Mouse (Mus musculus) retina, embryonic 14.5 days (tissue): ENCODE results near the gene Gtf2h3.
A peak's percentile ranks its signal among the peaks of the same experiment; 100 is the strongest.
"Not testable (repeated sequence)": the region's sequence is repeated elsewhere in the genome, so short reads cannot be mapped to it uniquely, and the experiment has no call there.

ENCODE experiments used
- DNase-seq: peaks from one replicate; pipeline ENCODE4 v3.0.0-alpha.2; 2015; ENCODE audit warnings: low spot score

The Gtf2h3 gene

DNA sequence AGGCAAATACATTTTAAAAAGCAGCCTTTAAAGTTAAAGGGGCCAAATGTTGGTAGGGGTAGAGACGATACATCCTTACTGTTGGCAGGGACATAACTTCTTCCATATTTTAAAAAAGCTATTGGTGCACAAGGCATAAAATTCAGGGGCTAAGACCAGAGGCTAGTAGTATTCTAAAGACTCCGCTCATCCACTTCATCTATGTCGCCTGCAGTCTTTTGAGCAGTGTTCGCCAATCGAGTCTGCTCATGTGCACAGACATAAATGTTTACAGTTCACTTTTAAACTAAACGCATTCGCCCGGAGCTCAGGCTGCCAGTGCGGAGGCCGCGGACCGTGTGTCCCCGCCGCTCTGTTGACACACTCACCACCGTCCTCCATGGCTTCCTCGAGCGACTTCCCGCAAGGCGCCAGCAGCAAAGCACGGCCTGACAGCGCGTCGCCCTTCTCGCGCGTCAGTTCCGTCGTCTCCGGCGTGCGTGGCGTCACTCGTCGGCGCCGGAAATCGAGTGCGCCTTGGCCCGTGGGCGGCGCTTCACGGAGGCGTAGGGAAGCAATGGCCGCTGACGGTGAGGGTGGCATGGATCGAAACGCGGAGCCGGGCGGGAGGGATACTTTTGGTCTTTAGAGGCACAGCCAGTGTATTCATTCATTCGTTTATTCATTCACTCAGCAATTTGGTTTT is at the start of gene Gtf2h3, which contains the start of gene Eif2b1:
TSS of gene Gtf2h3 (plus strand) at position 508 of the 685 bp plus-strand sequence.
TSS of gene Eif2b1 (minus strand) at position 499 of the 685 bp plus-strand sequence.
- peak; percentile 95 for DNase-seq

DNA sequence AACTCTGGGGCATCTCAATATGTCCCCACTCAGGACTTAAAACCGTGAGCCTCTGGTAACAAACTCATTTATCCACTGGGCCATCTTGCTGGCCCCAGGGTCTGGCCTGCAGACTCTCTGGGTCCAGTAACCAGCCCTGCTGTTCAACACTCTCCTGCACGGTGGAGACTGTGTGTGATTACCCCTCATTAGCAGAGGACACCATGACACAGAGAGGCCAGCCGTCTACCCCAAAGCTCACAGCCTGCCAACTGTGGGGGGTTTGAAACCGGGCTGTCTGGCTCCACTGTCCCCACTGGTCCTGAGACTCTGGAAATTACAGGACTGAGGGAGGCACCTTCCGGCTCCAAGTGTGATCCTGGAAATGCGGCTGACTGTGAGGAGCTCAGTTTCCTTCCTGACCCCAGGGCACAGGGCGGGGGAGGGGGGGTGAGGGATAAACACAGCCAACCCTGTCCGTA is 49.7 kb upstream of the Gtf2h3 start:
- DNase-seq = no peak

DNA sequence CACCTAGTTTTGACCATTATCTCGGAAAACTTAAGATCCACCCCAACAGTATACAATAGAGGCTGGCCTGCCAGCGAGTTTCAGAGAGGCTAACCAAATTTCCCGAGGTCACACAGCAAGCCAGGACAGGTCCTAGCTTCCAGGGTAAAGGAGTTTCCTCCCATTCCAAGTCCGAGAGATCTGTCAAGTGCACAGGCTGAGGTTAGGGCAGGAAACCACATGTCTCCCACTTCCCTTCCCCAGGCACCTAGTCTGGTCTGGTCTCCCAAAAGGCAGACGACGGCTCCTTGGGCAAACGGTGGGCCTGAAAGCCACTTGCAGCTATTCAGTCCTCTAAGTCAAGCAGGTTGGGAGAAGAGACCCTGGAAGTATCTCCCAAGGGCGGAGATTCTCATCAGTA is 49.2 kb upstream of the Gtf2h3 start:
- DNase-seq = no peak

DNA sequence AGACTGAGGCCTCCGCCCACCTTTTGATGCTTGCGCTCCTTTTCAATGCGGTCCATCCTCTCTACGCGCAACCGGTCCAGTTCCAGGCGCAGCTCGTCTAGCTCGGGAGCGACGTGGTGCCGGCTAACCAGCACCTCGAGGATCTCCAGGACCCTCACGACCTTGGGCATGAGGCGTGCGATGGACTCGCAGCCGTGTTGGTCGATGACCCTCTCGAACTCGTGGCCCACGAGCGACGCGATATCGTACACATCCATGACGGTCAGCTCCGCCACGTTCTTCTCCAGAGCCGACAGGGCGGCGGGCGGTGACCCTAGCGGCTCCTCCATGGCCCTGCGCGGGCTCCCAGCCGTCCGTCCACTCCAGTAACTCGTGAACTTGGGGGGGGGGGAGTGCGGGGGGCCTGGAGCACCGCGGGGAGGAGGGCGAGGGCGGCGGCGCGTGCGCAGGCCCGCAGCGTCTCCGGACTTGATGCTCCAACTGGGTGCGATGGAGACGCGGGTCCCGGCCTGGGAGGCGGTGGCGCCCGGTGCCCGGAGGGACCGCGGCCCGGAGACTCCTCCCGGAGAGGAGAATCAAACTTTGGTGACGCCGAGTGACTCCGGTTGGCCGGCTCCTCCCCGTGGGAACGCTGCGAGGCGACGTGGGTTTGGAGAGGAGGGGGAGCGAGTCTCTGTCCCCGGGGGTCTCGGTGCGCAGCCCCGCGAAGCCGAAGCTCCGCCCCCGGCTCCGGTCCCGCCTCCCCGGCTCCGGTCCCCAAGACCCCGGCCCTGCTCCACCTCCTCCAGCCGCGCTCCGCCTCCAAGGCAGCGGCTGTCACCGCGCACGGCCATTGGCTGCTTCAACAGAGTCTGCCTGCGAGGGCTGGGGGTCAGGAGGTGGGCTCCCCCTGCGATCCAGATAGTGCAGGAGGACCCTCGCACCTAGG is 48.0 kb upstream of the Gtf2h3 start, which contains the start of gene Rilpl1:
TSS of gene Rilpl1 (minus strand) at position 737 of the 928 bp plus-strand sequence.
- DNase-seq = peak; percentile 89

DNA sequence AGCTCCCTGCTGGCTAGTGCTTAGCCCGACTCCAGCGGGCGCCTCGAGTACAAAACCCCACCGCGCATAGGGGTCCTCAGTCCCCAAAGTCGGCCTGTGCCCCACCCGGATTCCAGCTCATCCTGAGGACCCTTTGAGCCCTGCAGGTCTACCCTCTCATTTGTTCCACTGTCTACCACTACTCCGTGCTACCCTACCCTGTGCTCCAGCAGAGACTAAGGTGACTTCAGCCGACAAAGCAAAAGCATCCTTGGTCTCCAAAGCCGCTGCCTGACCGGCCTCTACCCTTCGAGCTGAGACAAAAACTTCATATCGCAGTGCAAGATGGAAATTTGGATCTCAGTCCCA is 47.4 kb upstream of the Gtf2h3 start:
- DNase-seq = no peak

DNA sequence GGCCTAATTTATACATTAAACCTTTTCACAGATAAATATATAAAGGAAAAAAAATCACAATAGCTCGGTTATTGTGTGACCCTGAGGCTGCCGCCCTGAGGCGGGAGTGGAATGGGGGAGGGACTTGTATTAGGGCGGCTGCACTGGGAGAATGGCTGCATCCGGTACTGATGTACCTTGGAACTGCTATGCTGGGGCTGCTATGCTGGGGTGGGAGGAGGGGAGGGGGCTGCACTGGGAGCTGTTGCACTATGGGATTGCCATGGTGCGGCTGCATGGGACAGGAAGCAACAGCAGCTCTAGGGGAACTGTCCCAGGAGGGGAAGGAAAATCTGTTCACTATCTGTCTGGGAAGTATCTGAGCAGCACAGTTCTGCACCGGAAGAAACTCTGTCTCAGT is 46.5 kb upstream of the Gtf2h3 start:
- DNase-seq = no peak

DNA sequence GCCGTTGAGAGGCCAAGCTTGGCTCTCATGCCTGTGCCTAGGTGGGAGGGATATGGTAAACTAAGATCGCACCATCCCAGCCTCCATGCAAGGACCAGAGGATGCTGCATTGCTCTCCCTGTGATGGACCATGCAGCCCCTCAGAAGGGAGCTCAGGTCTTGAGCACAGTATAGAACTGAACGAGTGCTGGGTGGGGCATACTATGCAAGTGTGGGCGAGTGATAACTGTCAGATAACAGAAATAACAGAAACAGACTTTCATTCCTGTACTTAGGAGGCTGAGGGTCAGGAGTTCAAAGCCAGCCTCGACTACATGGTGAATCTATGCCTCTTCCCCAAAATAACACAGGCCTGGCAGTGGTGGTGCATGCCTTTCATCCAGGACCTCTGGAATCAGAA is 43.9 kb upstream of the Gtf2h3 start:
- no peak for DNase-seq

DNA sequence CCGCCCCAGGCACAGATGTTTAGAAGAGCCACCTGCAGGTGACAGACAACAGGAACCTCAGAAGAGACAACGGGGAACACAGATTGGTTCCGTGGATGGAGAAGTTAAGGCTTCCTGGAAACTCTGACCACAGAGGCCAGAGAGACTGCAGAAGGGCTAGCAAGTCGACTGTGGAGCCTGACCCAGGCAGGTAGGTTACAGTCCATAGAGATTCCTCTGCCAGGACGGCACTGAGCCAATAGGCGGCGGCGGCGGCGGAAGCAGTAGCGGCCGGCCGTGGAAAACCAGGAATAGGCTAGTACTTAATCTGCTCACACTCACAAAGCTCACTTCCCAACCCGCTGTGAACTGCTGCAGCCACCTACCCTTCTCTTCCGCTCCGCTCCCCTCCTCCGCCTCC is 42.2 kb upstream of the Gtf2h3 start:
- peak; percentile 40 for DNase-seq

DNA sequence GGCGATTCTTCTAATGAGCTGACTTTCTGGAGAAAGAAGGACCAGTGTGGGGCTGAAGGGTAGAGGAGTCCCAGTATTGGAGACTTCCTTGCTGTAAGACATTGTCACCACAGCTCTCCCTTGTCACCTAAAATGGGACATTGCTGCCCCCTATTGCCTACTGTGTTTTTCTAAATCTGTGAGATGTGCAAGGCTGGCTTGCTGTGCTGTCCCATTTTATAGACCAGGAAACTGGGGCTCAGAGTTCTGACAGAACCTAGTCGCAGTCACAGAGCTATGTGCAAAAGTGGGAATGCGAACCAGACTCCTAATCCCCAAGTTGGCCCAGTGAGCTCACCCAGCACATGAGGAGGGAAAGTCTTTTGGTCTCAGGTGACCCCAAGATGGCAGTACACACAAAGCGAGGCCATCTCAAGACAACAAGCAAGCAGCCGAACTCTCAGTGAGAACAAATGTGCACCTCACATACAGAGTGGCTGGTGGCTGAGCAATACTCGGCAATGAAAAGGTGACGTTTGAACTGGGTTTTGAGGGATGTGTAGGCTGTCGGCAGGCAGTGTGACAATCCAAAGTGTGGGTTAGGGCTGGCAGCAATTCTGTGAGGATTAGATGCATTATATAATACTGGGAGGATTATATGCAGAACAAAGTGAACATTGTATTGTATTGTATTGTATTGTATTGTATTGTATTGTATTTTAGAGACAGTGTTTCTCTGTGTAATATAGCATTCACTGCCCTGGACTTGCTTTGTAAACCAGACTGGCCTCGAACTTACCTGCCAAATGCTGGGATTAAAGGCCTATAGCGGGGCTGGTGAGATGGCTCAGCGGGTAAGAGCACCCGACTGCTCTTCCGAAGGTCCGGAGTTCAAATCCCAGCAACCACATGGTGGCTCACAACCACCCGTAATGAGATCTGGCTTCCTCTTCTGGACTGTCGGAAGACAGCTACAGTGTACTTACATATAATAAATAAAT is 39.8 kb upstream of the Gtf2h3 start:
- DNase-seq = peak; percentile 65

DNA sequence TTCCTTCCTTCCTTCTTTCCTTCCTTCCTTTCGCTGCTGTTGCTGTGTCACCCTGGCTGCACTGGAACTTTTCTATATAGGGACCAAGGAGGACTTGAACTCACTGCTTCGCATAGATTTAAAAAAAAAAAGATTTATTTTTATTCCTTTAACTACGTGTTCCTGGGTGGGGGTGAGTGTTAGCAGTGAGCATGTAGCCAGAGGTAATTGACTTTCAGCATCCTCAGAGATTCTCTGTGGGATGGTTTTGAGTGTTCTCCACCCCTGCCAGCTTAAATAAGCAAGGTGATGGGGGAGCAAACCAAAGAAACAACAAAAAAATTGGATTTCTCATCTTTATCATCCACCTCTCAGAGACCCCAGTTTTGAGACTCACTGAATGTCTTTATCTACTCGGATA is 39.0 kb upstream of the Gtf2h3 start:
- no peak for DNase-seq

DNA sequence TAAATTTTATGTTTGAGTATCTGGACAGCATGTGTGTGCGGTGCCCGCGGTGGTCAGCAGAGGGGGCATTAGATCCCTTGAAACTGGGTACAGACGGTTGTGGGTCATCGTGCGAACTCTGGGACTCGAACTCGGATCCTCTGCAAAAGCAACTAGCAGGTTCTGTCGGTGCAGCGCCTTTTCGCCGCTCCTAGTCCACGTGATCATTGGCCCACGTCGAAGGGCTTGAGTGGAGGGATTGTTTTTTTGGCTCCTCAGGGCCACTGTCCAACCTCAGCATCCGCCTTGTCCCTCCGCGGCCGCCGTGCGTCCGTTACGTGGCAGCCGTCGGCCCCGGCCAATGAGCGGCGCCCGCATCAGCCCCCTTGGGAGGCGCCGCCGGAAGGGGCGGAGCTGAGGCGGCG is 38.6 kb upstream of the Gtf2h3 start, which contains the start of gene Tmed2:
TSS of gene Tmed2 (plus strand) at position 313 of the 404 bp plus-strand sequence.
- DNase-seq = peak; percentile 98

DNA sequence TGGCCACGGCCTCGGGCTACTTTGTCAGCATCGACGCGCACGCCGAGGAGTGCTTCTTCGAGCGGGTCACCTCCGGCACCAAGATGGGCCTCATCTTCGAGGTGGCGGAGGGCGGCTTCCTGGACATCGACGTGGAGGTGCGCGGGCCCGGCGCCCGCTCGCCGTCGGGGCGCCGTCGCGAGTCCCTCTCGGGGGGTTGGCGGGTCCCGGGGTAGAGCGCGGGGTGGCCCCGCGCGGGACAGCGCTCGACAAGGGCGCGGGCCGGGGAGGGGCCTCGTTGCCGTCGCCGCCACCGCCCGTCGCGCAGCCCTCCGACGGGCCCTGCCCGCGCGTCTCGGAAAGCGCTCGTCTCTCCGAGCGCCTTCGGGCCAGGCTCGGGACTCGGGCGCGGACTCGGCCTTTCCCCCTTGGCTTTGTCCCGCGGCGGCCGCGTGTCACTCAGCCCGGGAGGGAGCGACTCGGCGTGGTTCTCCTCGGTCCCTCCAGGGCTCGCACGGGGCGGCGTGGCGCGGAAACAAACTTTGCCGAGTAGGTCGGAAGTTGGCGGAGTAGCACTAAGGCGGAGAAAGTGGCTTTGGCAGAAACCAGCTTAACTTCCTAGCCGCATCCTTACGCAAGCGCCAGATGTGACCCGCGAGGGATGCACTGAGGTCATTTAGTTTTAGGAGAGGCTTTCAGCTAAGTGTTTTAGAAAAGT is 37.9 kb upstream of the Gtf2h3 start:
- peak; percentile 68 for DNase-seq

DNA sequence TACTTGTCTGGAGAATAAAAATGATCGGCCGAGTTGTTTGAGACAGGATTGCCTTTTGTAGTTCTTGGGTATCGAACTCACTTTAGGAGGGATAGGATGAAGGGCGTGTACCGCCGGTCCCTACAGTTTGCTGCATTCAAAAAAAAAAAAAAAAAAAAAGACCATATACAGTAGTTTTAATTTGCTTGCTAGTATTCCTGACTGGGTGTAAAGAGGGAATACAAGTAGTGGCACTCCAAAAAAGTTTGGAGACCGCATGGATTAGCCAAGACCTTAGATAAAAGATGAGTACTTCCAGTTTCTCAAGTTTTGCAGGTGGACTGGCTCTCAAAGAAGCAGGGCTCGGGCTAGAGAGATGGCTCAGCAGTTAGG is 37.4 kb upstream of the Gtf2h3 start:
- DNase-seq = no peak

DNA sequence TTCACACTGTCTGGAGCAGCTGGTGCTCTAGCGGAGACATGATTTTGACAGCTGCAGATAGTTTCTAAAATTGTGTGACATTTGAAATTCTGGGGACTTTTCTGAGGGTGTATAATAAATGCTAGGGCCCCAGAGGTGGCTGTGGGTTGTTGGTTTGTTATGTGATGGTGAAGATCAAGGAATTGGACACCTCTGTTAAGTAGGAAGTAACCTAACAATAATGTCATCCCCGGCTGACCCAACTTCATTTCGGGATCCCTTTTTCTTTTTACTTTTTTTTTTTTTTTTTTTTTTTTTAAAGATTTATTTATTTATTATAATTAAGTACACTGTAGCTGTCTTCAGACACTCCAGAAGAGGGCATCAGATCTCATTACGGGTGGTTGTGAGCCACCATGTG is 28.2 kb upstream of the Gtf2h3 start:
- not testable (repeated sequence) for DNase-seq

DNA sequence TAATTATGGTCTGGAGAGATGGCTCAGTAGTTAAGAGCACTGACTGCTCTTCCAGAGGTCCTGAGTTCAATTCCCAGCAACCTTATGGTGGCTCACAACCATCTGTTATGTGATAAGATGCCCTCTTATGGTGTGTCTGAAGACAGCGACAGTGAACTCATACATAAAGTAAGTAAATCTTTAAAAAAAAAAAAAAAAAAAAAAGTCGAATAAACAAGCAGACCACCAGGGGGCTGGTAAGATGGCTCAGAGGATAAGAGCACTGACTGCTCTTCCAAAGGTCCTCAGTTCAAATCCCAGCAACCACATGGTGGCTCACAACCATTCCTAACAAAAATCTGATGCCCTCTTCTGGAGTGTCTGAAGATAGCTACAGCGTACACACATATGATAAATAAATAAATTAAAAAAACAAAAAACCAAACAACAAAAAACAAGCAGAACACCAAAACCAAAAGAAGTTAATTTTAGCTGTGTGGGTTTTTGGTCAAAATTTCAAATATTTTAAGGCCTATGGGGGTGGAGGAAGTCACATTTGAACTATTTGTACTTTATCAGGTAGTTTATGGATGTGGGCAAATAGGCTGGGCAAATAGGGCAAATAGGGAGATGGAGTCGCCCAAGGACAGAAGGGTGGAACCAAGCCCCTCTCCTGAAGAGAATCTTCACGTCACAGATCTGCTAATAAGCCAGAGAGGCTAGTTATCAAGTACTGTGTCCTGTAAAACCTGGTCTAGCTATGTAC is 27.4 kb upstream of the Gtf2h3 start:
- DNase-seq = not testable (repeated sequence)

DNA sequence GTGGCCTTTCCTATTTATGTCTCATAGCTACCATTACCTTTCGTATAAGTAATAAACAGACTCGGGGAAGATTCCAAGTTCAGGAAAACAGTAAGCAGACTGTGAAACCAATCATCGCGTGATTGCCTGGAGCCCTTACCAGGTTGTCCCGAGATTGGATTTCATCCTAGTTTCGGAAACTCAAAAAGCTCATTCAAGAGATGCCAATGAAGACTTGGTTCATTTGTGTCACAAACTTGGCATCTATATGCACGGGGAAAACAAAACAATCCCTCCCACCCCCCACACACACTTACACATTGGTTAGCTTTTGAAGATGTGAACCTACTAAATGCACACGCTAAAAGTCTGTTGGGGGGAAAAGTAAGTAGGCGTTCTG is 26.9 kb upstream of the Gtf2h3 start:
- no peak for DNase-seq

DNA sequence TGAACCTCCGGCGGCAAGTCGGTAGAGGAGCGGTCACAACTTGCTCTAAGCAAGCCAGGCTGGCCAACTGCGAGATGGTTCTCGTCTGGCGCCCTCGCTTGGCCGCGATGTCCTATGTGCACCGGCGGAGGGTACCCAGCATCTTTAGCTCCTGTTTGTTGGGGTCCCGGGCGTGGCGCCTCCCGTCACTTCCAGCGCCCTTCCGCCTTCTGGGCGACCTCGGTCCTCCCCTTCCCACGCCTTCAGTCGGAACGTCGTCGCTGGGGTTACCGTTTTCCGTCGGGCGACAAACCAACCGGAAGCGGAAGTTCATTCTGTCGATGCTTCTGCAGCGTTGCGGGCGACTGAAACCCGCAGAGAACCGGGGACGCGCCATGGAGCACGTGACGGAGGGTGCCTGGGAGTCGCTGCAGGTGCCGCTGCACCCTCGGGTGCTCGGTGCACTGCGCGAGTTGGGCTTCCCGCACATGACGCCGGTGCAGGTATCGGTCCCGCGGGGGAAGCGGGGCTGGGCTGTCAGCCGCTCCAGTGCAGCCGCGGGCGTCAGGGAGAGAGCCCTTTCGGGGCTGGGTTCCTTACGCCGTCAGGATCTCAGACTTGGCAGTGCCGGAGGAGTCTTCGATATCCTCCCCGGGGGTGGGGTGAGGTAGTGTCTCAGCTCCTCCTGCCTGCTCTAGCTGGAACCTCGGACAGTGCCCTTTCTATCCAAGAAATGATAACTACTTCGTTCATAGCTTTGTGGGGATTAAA is 26.2 kb upstream of the Gtf2h3 start, which contains the start of gene Ddx55:
TSS of gene Ddx55 (plus strand) at position 307 of the 750 bp plus-strand sequence.
- DNase-seq = peak; percentile 94

DNA sequence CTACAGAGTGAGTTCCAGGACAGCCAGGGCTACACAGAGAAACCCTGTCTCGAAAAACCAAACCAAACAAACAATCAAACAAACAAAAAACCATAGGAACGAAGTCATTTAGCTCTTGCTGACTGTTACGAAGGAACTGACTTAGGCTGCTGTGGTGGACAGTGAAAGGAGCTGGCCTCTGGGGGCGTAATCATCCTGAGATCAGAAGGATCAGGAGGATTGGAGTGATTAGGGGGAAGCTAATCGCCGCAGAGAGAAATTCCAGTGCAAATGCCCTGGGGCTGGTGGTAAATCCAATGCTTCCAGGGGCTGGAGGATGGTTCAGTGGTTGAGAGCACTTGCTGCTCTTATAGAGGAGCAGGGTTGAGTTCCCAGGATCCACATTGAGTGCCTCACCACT is 25.3 kb upstream of the Gtf2h3 start:
- DNase-seq = no peak

DNA sequence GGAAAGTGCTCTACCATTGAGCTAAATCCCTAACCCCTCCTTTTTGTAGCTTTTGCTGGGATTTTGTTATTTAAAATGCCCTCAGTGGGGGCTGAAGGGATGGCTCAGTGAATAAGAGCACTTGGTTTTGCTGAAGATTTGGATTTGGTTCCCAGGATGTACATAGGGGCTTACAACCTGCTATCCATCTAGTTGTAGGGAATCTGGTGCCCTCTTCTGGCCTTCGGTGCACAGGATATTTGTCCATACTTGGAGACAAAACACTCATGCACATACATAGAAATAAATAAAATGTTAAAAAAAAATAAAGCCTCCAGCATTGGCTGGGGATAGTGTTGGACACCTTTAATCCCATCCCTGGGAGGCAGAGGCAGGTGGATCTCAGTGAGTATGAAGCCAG is 23.8 kb upstream of the Gtf2h3 start:
- peak; percentile 51 for DNase-seq

DNA sequence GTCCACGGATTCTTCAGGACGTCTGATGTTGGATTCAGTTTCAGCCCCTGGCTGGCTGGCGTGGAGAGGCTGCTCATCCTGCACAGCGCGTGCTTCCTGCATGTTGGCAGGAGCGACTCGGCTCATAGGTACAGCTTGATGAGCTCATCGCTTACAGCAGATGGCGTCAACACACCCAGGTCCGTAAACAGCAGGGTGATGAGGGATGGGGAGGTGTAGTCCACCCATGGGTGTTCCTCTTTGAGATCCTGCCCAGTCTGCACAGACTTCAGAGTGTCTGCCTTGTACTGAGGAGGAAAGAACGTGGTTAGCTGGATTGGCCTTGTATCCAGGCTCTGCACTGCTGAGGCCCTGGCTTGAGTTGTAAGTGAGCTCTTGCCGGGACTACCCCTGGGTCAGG is 7.9 kb upstream of the Gtf2h3 start:
- no peak for DNase-seq
